Mouse (Mus musculus): ENCODE results near the gene Fbxw11. TPM values are rescaled to one million over a fixed set of nuclear protein-coding genes. Genes with fewer than 3 reads are reported as not detected.
"Not testable (repeated sequence)": the region's sequence is repeated elsewhere in the genome, so short reads cannot be mapped to it uniquely, and the experiment has no call there.

Gene Fbxw11
- polyA plus RNA-seq, 1 experiment from 2014 or later: 120 TPM

GRCm38 (mm10) chr11:32689510-32689909 is 47.0 kb downstream of the Fbxw11 start:
- no peaks in the 10 kb centered on the region for H3K36me3 ChIP-seq (ENCODE audit: control insufficient read depth, insufficient read depth, low read length)
- no peak overlapping the region for H3K27ac ChIP-seq (replicated peaks; ENCODE audit: low read depth, low read length)
- H3K9ac ChIP-seq (replicated peaks; ENCODE audit: low read length): no peak overlapping the region
- H3K4me1 ChIP-seq (ENCODE audit: control insufficient read depth, insufficient read depth, low read length): no peaks in the 10 kb centered on the region
- ATAC-seq (ENCODE audit: low FRiP score, low TSS enrichment) (no peak), DNase-seq (no peak)
- WGBS: 94% methylated on average over 1 of the region's 1 CpGs
- no peak overlapping the region for H3K4me3 ChIP-seq (replicated peaks; ENCODE audit: low read depth, low read length)
- no peaks in the 10 kb centered on the region for H3K9me3 ChIP-seq (ENCODE audit: control insufficient read depth, low read length)
- H3K4me2 ChIP-seq (ENCODE audit: low read length): no peak overlapping the region
- no peaks in the 10 kb centered on the region for H3K27me3 ChIP-seq (ENCODE audit: control insufficient read depth, insufficient read depth, low read length)

- Histone ChIP-seq H3K9ac (replicated peaks; ENCODE audit: low read length) (no peak overlapping the region), H3K27ac (replicated peaks; ENCODE audit: low read depth, low read length) (no peak overlapping the region), H3K4me2 (ENCODE audit: low read length) (no peak overlapping the region), H3K9me3 (ENCODE audit: control insufficient read depth, low read length) (no peaks in the 10 kb centered on the region), H3K4me3 (replicated peaks; ENCODE audit: low read depth, low read length) (no peak overlapping the region), H3K36me3 (ENCODE audit: control insufficient read depth, insufficient read depth, low read length) (no peaks in the 10 kb centered on the region), H3K27me3 (ENCODE audit: control insufficient read depth, insufficient read depth, low read length) (no peaks in the 10 kb centered on the region), H3K4me1 (ENCODE audit: control insufficient read depth, insufficient read depth, low read length) (no peaks in the 10 kb centered on the region)
- DNase-seq: no peak
- WGBS: 95% methylated on average over 1 of the region's 1 CpGs
- ATAC-seq (ENCODE audit: low FRiP score, low TSS enrichment): no peak
Observed at GRCm38 (mm10) chr11:32692834-32693233, 50.3 kb downstream of the Fbxw11 start.

DNA sequence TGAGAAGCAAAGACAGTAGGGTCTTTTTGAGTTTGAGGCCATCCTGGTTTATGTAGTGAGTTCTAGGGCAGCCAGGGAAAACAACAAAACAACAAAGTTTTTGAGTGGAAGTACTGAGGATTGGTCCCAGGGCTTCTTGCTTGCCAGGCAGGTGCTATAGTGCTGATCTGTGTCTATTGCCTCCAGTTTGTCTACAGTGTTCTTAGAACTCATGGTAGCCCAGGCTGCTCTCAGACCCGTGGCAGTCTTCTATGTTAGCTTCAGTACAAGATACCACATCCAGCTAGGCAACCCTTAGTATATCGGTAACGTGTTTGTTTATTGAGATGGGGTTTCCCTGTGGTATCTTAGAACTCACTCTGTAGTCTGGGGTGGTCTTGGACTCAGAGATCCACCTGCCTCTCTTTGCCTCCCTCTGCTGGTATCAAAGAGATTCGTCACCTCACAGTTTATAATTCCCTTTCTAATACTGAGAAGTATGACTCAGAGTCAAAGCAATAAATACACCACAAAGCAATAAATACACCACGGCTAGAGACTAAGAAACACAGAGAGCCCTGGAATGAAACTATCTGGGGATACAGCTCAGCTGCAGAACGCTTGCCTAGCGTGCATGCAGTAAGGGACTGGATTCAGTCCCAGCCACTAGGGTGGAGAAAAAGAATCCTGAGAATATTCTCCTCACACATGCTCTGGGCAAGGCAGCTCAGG is 51.1 kb downstream of the Fbxw11 start:
- 68% methylated on average over 7 of the region's 7 CpGs for whole genome bisulfite sequencing

GRCm38 (mm10) chr11:32694322-32695003 is 51.9 kb downstream of the Fbxw11 start:
- H3K27me3 ChIP-seq (ENCODE audit: control insufficient read depth, insufficient read depth, low read length); H3K4me3 ChIP-seq (replicated peaks; ENCODE audit: low read depth, low read length); H3K4me2 ChIP-seq (ENCODE audit: low read length); DNase-seq; H3K4me1 ChIP-seq (ENCODE audit: control insufficient read depth, insufficient read depth, low read length); H3K9ac ChIP-seq (replicated peaks; ENCODE audit: low read length); H3K27ac ChIP-seq (replicated peaks; ENCODE audit: low read depth, low read length); ATAC-seq (ENCODE audit: low FRiP score, low TSS enrichment); H3K36me3 ChIP-seq (ENCODE audit: control insufficient read depth, insufficient read depth, low read length); H3K9me3 ChIP-seq (ENCODE audit: control insufficient read depth, low read length): not testable (repeated sequence)
- 62% methylated on average over 9 of the region's 9 CpGs for WGBS

More for the DNA sequence above, 51.1 kb downstream of the Fbxw11 start:
- ATAC-seq (ENCODE audit: low FRiP score, low TSS enrichment): no peak
- Histone ChIP-seq H3K9ac (replicated peaks; ENCODE audit: low read length) (no peak overlapping the region), H3K4me3 (replicated peaks; ENCODE audit: low read depth, low read length) (no peak overlapping the region), H3K36me3 (ENCODE audit: control insufficient read depth, insufficient read depth, low read length) (no peaks in the 10 kb centered on the region), H3K4me2 (ENCODE audit: low read length) (no peak overlapping the region), H3K27me3 (ENCODE audit: control insufficient read depth, insufficient read depth, low read length) (no peaks in the 10 kb centered on the region), H3K27ac (replicated peaks; ENCODE audit: low read depth, low read length) (no peak overlapping the region), H3K4me1 (ENCODE audit: control insufficient read depth, insufficient read depth, low read length) (no peaks in the 10 kb centered on the region), H3K9me3 (ENCODE audit: control insufficient read depth, low read length) (no peaks in the 10 kb centered on the region)
- peak; percentile 50 for DNase-seq

DNA sequence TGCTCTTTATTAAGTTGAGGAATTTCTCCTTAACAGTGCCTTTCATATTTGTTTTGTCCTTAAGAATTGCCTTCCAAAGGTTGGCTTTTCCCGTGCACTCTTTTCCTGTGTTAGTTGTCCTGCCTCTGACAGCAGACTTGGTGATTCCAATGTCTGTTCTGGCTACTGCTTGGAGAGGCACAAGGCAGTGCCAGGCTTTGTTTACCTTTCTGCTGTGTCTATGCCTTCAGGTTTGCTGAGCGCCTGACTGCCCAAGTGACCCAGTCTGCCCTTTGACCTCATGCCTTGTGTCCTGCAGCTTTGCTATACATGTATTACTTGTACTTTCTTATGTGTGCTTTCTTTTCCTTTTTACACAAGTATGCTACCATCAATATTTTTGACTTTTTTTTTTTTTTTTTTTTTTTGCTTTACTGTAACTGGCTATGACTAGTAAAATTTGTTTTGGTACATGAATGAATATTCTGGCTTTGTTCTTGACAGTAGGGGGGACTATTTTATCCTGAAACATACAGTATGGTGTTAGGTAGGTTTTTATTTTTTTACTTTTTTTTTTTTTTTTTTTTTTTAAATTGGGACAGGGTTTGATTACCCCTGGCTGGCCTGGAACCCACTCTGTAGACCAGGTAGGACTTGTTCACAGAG is 54.0 kb downstream of the Fbxw11 start:
- DNase-seq (no peak), ATAC-seq (ENCODE audit: low FRiP score, low TSS enrichment) (no peak)
- H3K9me3 ChIP-seq (ENCODE audit: control insufficient read depth, low read length): no peaks in the 10 kb centered on the region
- H3K4me2 ChIP-seq (ENCODE audit: low read length): no peak overlapping the region
- H3K9ac ChIP-seq (replicated peaks; ENCODE audit: low read length): no peak overlapping the region
- no peak overlapping the region for H3K4me3 ChIP-seq (replicated peaks; ENCODE audit: low read depth, low read length)
- no peaks in the 10 kb centered on the region for H3K27me3 ChIP-seq (ENCODE audit: control insufficient read depth, insufficient read depth, low read length)
- no peaks in the 10 kb centered on the region for H3K36me3 ChIP-seq (ENCODE audit: control insufficient read depth, insufficient read depth, low read length)
- WGBS: 55% methylated on average over 2 of the region's 2 CpGs
- no peak overlapping the region for H3K27ac ChIP-seq (replicated peaks; ENCODE audit: low read depth, low read length)
- H3K4me1 ChIP-seq (ENCODE audit: control insufficient read depth, insufficient read depth, low read length): no peaks in the 10 kb centered on the region

- DNase-seq (no peak), ATAC-seq (ENCODE audit: low FRiP score, low TSS enrichment) (no peak)
- Histone ChIP-seq H3K27ac (replicated peaks; ENCODE audit: low read depth, low read length) (no peak overlapping the region), H3K4me1 (ENCODE audit: control insufficient read depth, insufficient read depth, low read length) (no peaks in the 10 kb centered on the region), H3K4me2 (ENCODE audit: low read length) (no peak overlapping the region), H3K9ac (replicated peaks; ENCODE audit: low read length) (no peak overlapping the region), H3K36me3 (ENCODE audit: control insufficient read depth, insufficient read depth, low read length) (no peaks in the 10 kb centered on the region), H3K27me3 (ENCODE audit: control insufficient read depth, insufficient read depth, low read length) (no peaks in the 10 kb centered on the region), H3K4me3 (replicated peaks; ENCODE audit: low read depth, low read length) (no peak overlapping the region), H3K9me3 (ENCODE audit: control insufficient read depth, low read length) (no peaks in the 10 kb centered on the region)
- 84% methylated on average over 3 of the region's 3 CpGs for WGBS
Observed at GRCm38 (mm10) chr11:32697695-32698094, 55.2 kb downstream of the Fbxw11 start.

DNA sequence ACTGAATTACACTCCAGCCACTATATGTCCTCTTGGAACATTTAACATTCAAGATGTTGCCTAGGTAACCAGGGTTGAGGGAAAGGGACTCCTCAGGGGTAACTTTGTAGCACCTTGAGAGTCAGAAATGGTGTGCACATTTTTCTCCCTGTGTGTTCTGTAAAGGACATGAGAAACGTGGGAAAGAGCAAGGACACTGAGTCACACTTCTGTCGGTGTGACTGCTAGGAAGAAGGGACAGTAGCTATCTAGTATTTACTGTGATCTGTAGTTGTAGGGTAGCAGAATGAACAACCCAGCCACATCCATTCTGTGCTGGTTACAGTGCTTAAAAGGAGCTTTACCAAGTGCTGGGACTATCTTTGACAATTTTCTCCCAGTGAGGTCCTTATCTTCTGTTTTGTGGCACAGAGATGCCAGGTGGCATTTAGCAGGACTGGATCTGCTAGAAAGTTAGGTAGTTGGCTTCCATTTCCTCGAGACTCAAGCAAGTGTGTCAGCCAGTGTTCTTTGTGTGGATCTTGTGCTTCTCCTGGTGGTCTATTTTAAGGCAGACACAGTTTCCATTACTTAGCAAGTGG is 57.5 kb downstream of the Fbxw11 start:
- WGBS: 89% methylated on average over 3 of the region's 3 CpGs
- H3K9ac ChIP-seq (replicated peaks; ENCODE audit: low read length): no peak overlapping the region
- no peak overlapping the region for H3K4me2 ChIP-seq (ENCODE audit: low read length)
- H3K4me1 ChIP-seq (ENCODE audit: control insufficient read depth, insufficient read depth, low read length): no peaks in the 10 kb centered on the region
- no peak overlapping the region for H3K4me3 ChIP-seq (replicated peaks; ENCODE audit: low read depth, low read length)
- H3K9me3 ChIP-seq (ENCODE audit: control insufficient read depth, low read length): no peaks in the 10 kb centered on the region
- DNase-seq: no peak
- H3K27ac ChIP-seq (replicated peaks; ENCODE audit: low read depth, low read length): no peak overlapping the region
- ATAC-seq (ENCODE audit: low FRiP score, low TSS enrichment): no peak
- no peaks in the 10 kb centered on the region for H3K27me3 ChIP-seq (ENCODE audit: control insufficient read depth, insufficient read depth, low read length)
- H3K36me3 ChIP-seq (ENCODE audit: control insufficient read depth, insufficient read depth, low read length): no peaks in the 10 kb centered on the region

GRCm38 (mm10) chr11:32701566-32701965 is 59.0 kb downstream of the Fbxw11 start:
- no peak overlapping the region for H3K4me3 ChIP-seq (replicated peaks; ENCODE audit: low read depth, low read length)
- no peaks in the 10 kb centered on the region for H3K4me1 ChIP-seq (ENCODE audit: control insufficient read depth, insufficient read depth, low read length)
- H3K9ac ChIP-seq (replicated peaks; ENCODE audit: low read length): no peak overlapping the region
- no peak overlapping the region for H3K4me2 ChIP-seq (ENCODE audit: low read length)
- no peak for ATAC-seq (ENCODE audit: low FRiP score, low TSS enrichment)
- no peaks in the 10 kb centered on the region for H3K9me3 ChIP-seq (ENCODE audit: control insufficient read depth, low read length)
- no peak for DNase-seq
- no peaks in the 10 kb centered on the region for H3K36me3 ChIP-seq (ENCODE audit: control insufficient read depth, insufficient read depth, low read length)
- no peak overlapping the region for H3K27ac ChIP-seq (replicated peaks; ENCODE audit: low read depth, low read length)
- WGBS: 86% methylated on average over 3 of the region's 3 CpGs
- no peaks in the 10 kb centered on the region for H3K27me3 ChIP-seq (ENCODE audit: control insufficient read depth, insufficient read depth, low read length)

All from midbrain, embryonic 14.5 days (tissue).